Mouse (Mus musculus) gastrocnemius, adult 18-20 months (tissue): Measurements from ENCODE around the gene Ccnj. TPM values are rescaled to one million over a fixed set of nuclear protein-coding genes. Genes with fewer than 3 reads are reported as not detected.
A peak's percentile ranks its signal among the peaks of the same experiment; 100 is the strongest.

Experiments
- DNase-seq: peaks from one replicate; pipeline ENCODE4 v3.0.0; 2021; ENCODE audit warnings: low spot score
- long read RNA-seq, 2 experiments: library from polyadenylated mRNA; stranded (forward); transcript quantifications; one replicate each; pipeline ENCODE4 v2.0.0; 2021
- total RNA-seq, 2 experiments: library from RNA; stranded (reverse); gene quantifications; 2 replicates each; pipeline ENCODE4 v1.2.3; 2021

Gene Ccnj
- 1 to 10 TPM; 2.6 to 2.7 TPM for total RNA-seq
- long read RNA-seq, experiment 1, partial matches to known transcripts: 0 of 2 reads
- long read RNA-seq, experiment 1, other reads (novel, unspliced or antisense): 1 of 2 reads
- long read RNA-seq, experiment 2, partial matches to known transcripts: 0 of 1 reads
- long read RNA-seq, experiment 2, other reads (novel, unspliced or antisense): 0 of 1 reads

GRCm38 (mm10) chr19:40830703-40831415 is at the start of gene Ccnj:
Gene Ccnj (plus strand): TSS chr19:40831279.
- peak; percentile 92 for DNase-seq

GRCm38 (mm10) chr19:40788004-40788714 is 42.9 kb upstream of the Ccnj start:
- no peak for DNase-seq

- DNase-seq: no peak
Observed at GRCm38 (mm10) chr19:40788715-40789084, 42.4 kb upstream of the Ccnj start.

GRCm38 (mm10) chr19:40805176-40805737 is 25.8 kb upstream of the Ccnj start:
- DNase-seq: no peak

GRCm38 (mm10) chr19:40809858-40810257 is 21.2 kb upstream of the Ccnj start:
- no peak for DNase-seq

- no peak for DNase-seq
Observed at GRCm38 (mm10) chr19:40811840-40812239, 19.2 kb upstream of the Ccnj start.

GRCm38 (mm10) chr19:40812778-40813177 is 18.3 kb upstream of the Ccnj start:
- DNase-seq: no peak

- DNase-seq: no peak
Observed at GRCm38 (mm10) chr19:40813385-40813784, 17.7 kb upstream of the Ccnj start.

- no peak for DNase-seq
Observed at GRCm38 (mm10) chr19:40815645-40816183, 15.4 kb upstream of the Ccnj start.

GRCm38 (mm10) chr19:40817901-40818532 is 13.1 kb upstream of the Ccnj start:
- no peak for DNase-seq

GRCm38 (mm10) chr19:40818764-40819163 is 12.3 kb upstream of the Ccnj start:
- DNase-seq: no peak

GRCm38 (mm10) chr19:40821306-40821825 is 9.7 kb upstream of the Ccnj start:
- no peak for DNase-seq

GRCm38 (mm10) chr19:40825636-40826035 is 5.4 kb upstream of the Ccnj start:
- DNase-seq: no peak

- DNase-seq: no peak
Observed at GRCm38 (mm10) chr19:40826735-40827134, 4.3 kb upstream of the Ccnj start.

- no peak for DNase-seq
Observed at GRCm38 (mm10) chr19:40830198-40830597, 881 bp upstream of the Ccnj start.

GRCm38 (mm10) chr19:40831416-40832201 is 530 bp downstream of the Ccnj start:
- DNase-seq: peak; percentile 19

- DNase-seq: no peak
Observed at GRCm38 (mm10) chr19:40832361-40832760, 1.3 kb downstream of the Ccnj start.

- no peak for DNase-seq
Observed at GRCm38 (mm10) chr19:40834436-40834835, 3.4 kb downstream of the Ccnj start.

- DNase-seq: no peak
Observed at GRCm38 (mm10) chr19:40838205-40838604, 7.1 kb downstream of the Ccnj start.

GRCm38 (mm10) chr19:40840303-40840702 is 9.2 kb downstream of the Ccnj start:
- no peak for DNase-seq
